Mouse (Mus musculus): ENCODE measurements at regions not wholly inside any gene's neighbourhood (a gene's known extent, or its start where the extent isn't known, plus 50 kb on each side); places are given as distances from the start of the nearest gene placed in this dataset.
A peak's percentile ranks its signal among the peaks of the same experiment; 100 is the strongest.

DNA sequence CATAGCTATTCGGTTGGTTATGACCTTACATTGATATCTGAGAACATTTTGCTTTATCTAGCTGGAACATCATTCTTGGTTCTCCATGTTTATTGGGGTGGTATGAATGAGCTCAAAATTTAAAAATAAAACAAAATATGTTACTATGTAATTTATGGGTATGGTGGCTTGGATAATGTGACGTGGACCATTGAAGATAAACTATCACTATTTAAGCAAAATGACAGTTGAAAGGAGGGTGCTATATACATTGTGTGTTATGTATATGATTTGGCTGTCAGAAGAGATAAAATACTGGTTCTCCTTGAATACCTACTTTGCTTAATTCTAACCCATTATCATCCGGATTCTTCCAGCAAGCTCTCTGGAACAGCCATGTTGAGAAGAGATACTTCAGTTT lies 424.2 kb upstream of the Zeb2 start:
- no peak for ATAC-seq (replicated peaks; ENCODE audit: extremely low read depth, insufficient read depth, low FRiP score)
- Histone ChIP-seq H3K9ac (ENCODE audit: low read length) (no peak overlapping the region), H3K4me3 (ENCODE audit: low read length) (no peak overlapping the region), H3K4me2 (ENCODE audit: low read depth, low read length) (no peak overlapping the region), H3K27me3 (ENCODE audit: control insufficient read depth, insufficient read depth, low read length) (no peaks in the 10 kb centered on the region), H3K36me3 (ENCODE audit: control insufficient read depth, insufficient read depth) (no peaks in the 10 kb centered on the region), H3K9me3 (replicated peaks; ENCODE audit: control insufficient read depth, low read length) (no peaks in the 10 kb centered on the region), H3K27ac (ENCODE audit: low read length) (no peak overlapping the region), H3K4me1 (ENCODE audit: control insufficient read depth, insufficient read depth, low read length) (no peaks in the 10 kb centered on the region)
- 91% methylated on average over 3 of the region's 3 CpGs for WGBS

DNA sequence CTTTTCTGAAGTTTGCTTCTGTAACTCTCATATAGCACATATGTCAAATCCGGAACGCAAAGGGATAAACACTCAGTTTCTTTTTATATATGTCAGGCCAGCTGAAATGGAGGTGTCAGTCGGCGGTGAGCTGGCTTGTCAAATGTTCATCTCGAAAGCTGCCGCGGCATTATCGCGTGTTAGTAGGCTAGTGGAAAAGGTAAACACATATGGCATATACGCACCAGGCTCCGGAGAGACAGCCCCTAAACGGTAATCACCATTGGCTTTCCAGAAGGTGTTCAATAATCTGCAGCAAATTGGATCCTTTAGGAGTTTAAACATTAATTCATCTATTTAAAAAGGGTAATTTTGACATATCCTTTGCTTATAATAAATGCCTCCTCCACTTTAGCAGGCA lies 421.8 kb upstream of the Zeb2 start:
- peaks cover 5% of the 10 kb centered on the region; the same call in 1 of the 2 replicates for H3K4me1 ChIP-seq (ENCODE audit: control insufficient read depth, insufficient read depth, low read length)
- no peaks in the 10 kb centered on the region for H3K27me3 ChIP-seq (ENCODE audit: control insufficient read depth, insufficient read depth, low read length)
- H3K4me3 ChIP-seq (ENCODE audit: low read length): no peak overlapping the region
- H3K9ac ChIP-seq (ENCODE audit: low read length): no peak overlapping the region
- H3K27ac ChIP-seq (ENCODE audit: low read length): no peak overlapping the region
- no peaks in the 10 kb centered on the region for H3K9me3 ChIP-seq (replicated peaks; ENCODE audit: control insufficient read depth, low read length)
- no peak overlapping the region for H3K4me2 ChIP-seq (ENCODE audit: low read depth, low read length)
- no peaks in the 10 kb centered on the region for H3K36me3 ChIP-seq (ENCODE audit: control insufficient read depth, insufficient read depth)
- WGBS: 90% methylated on average over 12 of the region's 12 CpGs
- ATAC-seq (replicated peaks; ENCODE audit: extremely low read depth, insufficient read depth, low FRiP score): no peak

GRCm38 (mm10) chr2:45537722-45538121 lies 420.5 kb upstream of the Zeb2 start:
- no peak for ATAC-seq (replicated peaks; ENCODE audit: extremely low read depth, insufficient read depth, low FRiP score)
- no peaks in the 10 kb centered on the region for H3K9me3 ChIP-seq (replicated peaks; ENCODE audit: control insufficient read depth, low read length)
- 86% methylated on average over 7 of the region's 7 CpGs for WGBS
- no peak overlapping the region for H3K4me2 ChIP-seq (ENCODE audit: low read depth, low read length)
- no peak overlapping the region for H3K4me3 ChIP-seq (ENCODE audit: low read length)
- H3K9ac ChIP-seq (ENCODE audit: low read length): no peak overlapping the region
- H3K27ac ChIP-seq (ENCODE audit: low read length): no peak overlapping the region
- H3K27me3 ChIP-seq (ENCODE audit: control insufficient read depth, insufficient read depth, low read length): no peaks in the 10 kb centered on the region
- peaks cover 5% of the 10 kb centered on the region; the same call in 1 of the 2 replicates for H3K4me1 ChIP-seq (ENCODE audit: control insufficient read depth, insufficient read depth, low read length)
- H3K36me3 ChIP-seq (ENCODE audit: control insufficient read depth, insufficient read depth): no peaks in the 10 kb centered on the region

DNA sequence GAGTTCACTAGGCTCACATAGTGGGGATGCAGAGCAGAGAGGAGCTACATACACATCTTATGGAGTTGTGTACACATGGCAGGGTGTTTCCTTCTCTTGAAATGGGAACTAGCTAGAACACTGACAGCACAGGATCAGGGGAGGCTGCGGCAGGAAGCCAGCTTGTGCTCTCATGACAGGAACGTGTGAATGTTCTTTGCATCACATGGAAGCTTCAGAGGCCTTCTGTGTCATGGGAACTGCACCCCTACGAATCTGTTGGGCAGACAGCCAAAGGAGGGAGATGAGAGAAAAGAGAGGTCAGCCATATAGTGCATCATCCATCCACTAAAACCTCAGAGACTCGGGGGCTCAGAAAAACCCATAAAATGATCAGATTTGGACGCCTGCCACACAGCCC lies 417.6 kb upstream of the Zeb2 start:
- no peak overlapping the region for H3K4me3 ChIP-seq (ENCODE audit: low read length)
- H3K9me3 ChIP-seq (replicated peaks; ENCODE audit: control insufficient read depth, low read length): no peaks in the 10 kb centered on the region
- no peaks in the 10 kb centered on the region for H3K36me3 ChIP-seq (ENCODE audit: control insufficient read depth, insufficient read depth)
- no peak overlapping the region for H3K9ac ChIP-seq (ENCODE audit: low read length)
- 0 out of 2 replicates have a peak overlapping the region, but pooled peaks have one; percentile 4 for H3K27ac ChIP-seq (ENCODE audit: low read length)
- H3K4me2 ChIP-seq (ENCODE audit: low read depth, low read length): no peak overlapping the region
- peaks cover 5% of the 10 kb centered on the region; the same call in 1 of the 2 replicates for H3K4me1 ChIP-seq (ENCODE audit: control insufficient read depth, insufficient read depth, low read length)
- ATAC-seq (replicated peaks; ENCODE audit: extremely low read depth, insufficient read depth, low FRiP score): peak; percentile 45; the same call in 1 of the 2 replicates
- 48% methylated on average over 5 of the region's 5 CpGs for WGBS
- no peaks in the 10 kb centered on the region for H3K27me3 ChIP-seq (ENCODE audit: control insufficient read depth, insufficient read depth, low read length)

DNA sequence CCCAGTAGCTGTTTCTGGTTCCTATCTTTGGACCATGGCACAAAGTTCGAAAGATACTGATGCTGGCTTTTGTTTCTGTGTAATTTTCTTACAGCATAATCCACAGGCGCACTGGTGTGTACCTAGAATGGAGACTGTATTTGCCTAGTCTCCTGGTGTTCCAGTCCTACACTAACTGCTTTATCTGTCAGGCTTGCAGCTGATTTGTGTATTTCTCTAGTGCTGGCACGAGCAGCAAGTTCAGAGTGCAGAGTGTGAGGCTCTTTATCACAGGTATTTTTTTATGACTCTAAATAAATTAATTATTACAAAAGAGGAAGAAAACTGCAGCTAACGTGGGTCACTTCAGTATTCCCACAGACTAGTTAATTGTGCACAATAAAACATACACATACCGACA lies 405.1 kb upstream of the Zeb2 start:
- no peaks in the 10 kb centered on the region for H3K36me3 ChIP-seq (ENCODE audit: control insufficient read depth, insufficient read depth)
- no peak for ATAC-seq (replicated peaks; ENCODE audit: extremely low read depth, insufficient read depth, low FRiP score)
- no peak overlapping the region for H3K9ac ChIP-seq (ENCODE audit: low read length)
- H3K4me1 ChIP-seq (ENCODE audit: control insufficient read depth, insufficient read depth, low read length): peaks cover 9% of the 10 kb centered on the region; the same call in 1 of the 2 replicates
- no peak overlapping the region for H3K4me2 ChIP-seq (ENCODE audit: low read depth, low read length)
- no peaks in the 10 kb centered on the region for H3K9me3 ChIP-seq (replicated peaks; ENCODE audit: control insufficient read depth, low read length)
- no peaks in the 10 kb centered on the region for H3K27me3 ChIP-seq (ENCODE audit: control insufficient read depth, insufficient read depth, low read length)
- H3K27ac ChIP-seq (ENCODE audit: low read length): no peak overlapping the region
- WGBS: 67% methylated on average over 5 of the region's 5 CpGs
- no peak overlapping the region for H3K4me3 ChIP-seq (ENCODE audit: low read length)

DNA sequence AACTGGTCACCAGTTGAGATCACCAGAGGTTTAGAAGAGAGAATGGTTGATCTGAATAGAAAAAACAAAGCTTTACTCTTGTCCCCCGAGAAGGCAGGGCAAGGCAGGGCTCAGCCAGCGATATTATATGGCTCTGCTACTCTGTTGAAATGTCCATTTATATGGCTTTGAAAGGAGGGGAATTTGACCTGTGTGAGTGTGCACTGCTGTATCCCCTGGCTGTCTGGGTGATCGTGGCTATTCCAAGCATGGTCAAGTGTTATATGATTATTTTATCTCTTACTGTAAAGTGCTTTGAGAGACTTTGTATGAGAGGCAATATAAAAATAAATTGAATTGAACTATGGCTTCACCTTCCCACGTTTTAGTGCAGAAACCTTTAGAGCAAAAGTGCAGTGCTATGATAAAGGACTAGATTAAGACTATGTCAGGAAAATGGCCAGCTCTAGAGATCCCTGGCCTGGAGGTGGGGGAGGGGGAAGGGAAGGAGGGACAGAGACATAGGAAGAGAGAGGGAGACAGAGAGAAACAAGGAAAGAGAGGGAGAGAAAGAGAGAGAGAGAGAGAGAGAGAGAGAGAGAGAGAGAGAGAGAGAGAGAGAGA lies 402.5 kb upstream of the Zeb2 start:
- WGBS: 17% methylated on average over 4 of the region's 4 CpGs
- H3K9ac ChIP-seq (ENCODE audit: low read length): no peak overlapping the region
- peak overlapping the region; percentile 35; the same call in 1 of the 2 replicates for H3K27ac ChIP-seq (ENCODE audit: low read length)
- no peak overlapping the region for H3K4me3 ChIP-seq (ENCODE audit: low read length)
- no peaks in the 10 kb centered on the region for H3K9me3 ChIP-seq (replicated peaks; ENCODE audit: control insufficient read depth, low read length)
- peak overlapping the region; percentile 32 for H3K4me2 ChIP-seq (ENCODE audit: low read depth, low read length)
- no peaks in the 10 kb centered on the region for H3K27me3 ChIP-seq (ENCODE audit: control insufficient read depth, insufficient read depth, low read length)
- H3K36me3 ChIP-seq (ENCODE audit: control insufficient read depth, insufficient read depth): no peaks in the 10 kb centered on the region
- H3K4me1 ChIP-seq (ENCODE audit: control insufficient read depth, insufficient read depth, low read length): peaks cover 10% of the 10 kb centered on the region; the same call in 1 of the 2 replicates
- peak; percentile 77 for ATAC-seq (replicated peaks; ENCODE audit: extremely low read depth, insufficient read depth, low FRiP score)

- no peak overlapping the region for H3K9ac ChIP-seq (ENCODE audit: low read length)
- H3K4me1 ChIP-seq (ENCODE audit: control insufficient read depth, insufficient read depth, low read length): peaks cover 7% of the 10 kb centered on the region; the same call in 1 of the 2 replicates
- H3K36me3 ChIP-seq (ENCODE audit: control insufficient read depth, insufficient read depth): no peaks in the 10 kb centered on the region
- WGBS: 36% methylated on average over 4 of the region's 4 CpGs
- H3K27me3 ChIP-seq (ENCODE audit: control insufficient read depth, insufficient read depth, low read length): no peaks in the 10 kb centered on the region
- H3K27ac ChIP-seq (ENCODE audit: low read length): peak overlapping the region; percentile 43
- ATAC-seq (replicated peaks; ENCODE audit: extremely low read depth, insufficient read depth, low FRiP score): peak; percentile 58
- peak overlapping the region; percentile 42 for H3K4me2 ChIP-seq (ENCODE audit: low read depth, low read length)
- no peaks in the 10 kb centered on the region for H3K9me3 ChIP-seq (replicated peaks; ENCODE audit: control insufficient read depth, low read length)
- H3K4me3 ChIP-seq (ENCODE audit: low read length): no peak overlapping the region
Measured at GRCm38 (mm10) chr2:45514290-45515180, 397.3 kb upstream of the Zeb2 start.

- Histone ChIP-seq H3K4me1 (ENCODE audit: control insufficient read depth, insufficient read depth, low read length) (peaks cover 2% of the 10 kb centered on the region; the same call in 1 of the 2 replicates), H3K36me3 (ENCODE audit: control insufficient read depth, insufficient read depth) (no peaks in the 10 kb centered on the region), H3K27me3 (ENCODE audit: control insufficient read depth, insufficient read depth, low read length) (no peaks in the 10 kb centered on the region), H3K4me2 (ENCODE audit: low read depth, low read length) (no peak overlapping the region), H3K27ac (ENCODE audit: low read length) (no peak overlapping the region), H3K9me3 (replicated peaks; ENCODE audit: control insufficient read depth, low read length) (no peaks in the 10 kb centered on the region), H3K9ac (ENCODE audit: low read length) (no peak overlapping the region), H3K4me3 (ENCODE audit: low read length) (no peak overlapping the region)
- ATAC-seq (replicated peaks; ENCODE audit: extremely low read depth, insufficient read depth, low FRiP score): no peak
Measured at GRCm38 (mm10) chr2:45512852-45513251, 395.7 kb upstream of the Zeb2 start.

- WGBS: 84% methylated on average over 3 of the region's 3 CpGs
- no peak overlapping the region for H3K9ac ChIP-seq (ENCODE audit: low read length)
- H3K4me2 ChIP-seq (ENCODE audit: low read depth, low read length): no peak overlapping the region
- H3K4me1 ChIP-seq (ENCODE audit: control insufficient read depth, insufficient read depth, low read length): peaks cover 2% of the 10 kb centered on the region; the same call in 1 of the 2 replicates
- ATAC-seq (replicated peaks; ENCODE audit: extremely low read depth, insufficient read depth, low FRiP score): no peak
- no peaks in the 10 kb centered on the region for H3K9me3 ChIP-seq (replicated peaks; ENCODE audit: control insufficient read depth, low read length)
- no peaks in the 10 kb centered on the region for H3K27me3 ChIP-seq (ENCODE audit: control insufficient read depth, insufficient read depth, low read length)
- no peak overlapping the region for H3K27ac ChIP-seq (ENCODE audit: low read length)
- H3K36me3 ChIP-seq (ENCODE audit: control insufficient read depth, insufficient read depth): no peaks in the 10 kb centered on the region
- no peak overlapping the region for H3K4me3 ChIP-seq (ENCODE audit: low read length)
Measured at GRCm38 (mm10) chr2:45511791-45512190, 394.6 kb upstream of the Zeb2 start.
